ENCODE assay signal across 7 mouse cellular contexts in the genomic region with DNA sequence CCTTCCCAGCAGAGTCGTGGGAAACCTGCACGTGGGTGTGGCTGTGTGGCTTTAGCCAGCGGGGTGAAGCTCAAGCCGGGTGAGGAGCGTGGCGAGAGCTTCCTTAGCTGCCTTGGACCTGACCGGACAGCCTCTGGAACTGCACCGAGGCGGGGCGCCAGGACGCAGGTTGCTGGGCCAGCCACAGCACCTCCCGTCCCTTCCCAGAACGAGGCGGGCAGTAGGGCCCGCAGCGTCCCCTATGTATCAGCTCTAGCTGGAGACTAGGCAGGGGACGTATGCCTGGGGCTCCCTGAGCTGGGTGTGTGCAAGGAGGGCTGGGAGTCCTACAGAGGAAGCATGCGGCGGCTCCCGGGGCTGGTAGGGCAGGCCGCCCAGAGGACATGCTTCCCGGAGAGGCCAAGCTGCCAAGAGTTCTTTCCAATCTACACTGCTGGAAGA. TPM values are rescaled to one million over a fixed set of nuclear protein-coding genes. Genes with fewer than 3 reads are reported as not detected.
DNase-seq lines count a peak whose midpoint lies in the region; ATAC-seq and TF ChIP-seq lines count a peak whose summit lies in the region.

No protein-coding gene starts in this region.

- no peak for TF ChIP-seq POLR2A in cortical plate, adult 2 months (IDR thresholded peaks at IDR 0.05; ENCODE audit: extremely low read depth, insufficient read depth, low read length)

- WGBS in hindbrain, postnatal 0 days: 0% methylated on average over 22 of the region's 22 CpGs
- WGBS in liver, embryonic 13.5 days (ENCODE audit: insufficient replicate concordance): 2% methylated on average over 22 of the region's 22 CpGs
- WGBS in midbrain, postnatal 0 days: 0% methylated on average over 22 of the region's 22 CpGs

- peak; percentile 73 for ATAC-seq in hindbrain, postnatal 0 days
- peak; percentile 27; the same call in 1 of the 2 replicates for ATAC-seq in liver, embryonic 13.5 days (ENCODE audit: low read depth)
- ATAC-seq in midbrain, postnatal 0 days (ENCODE audit: low FRiP score): peak; percentile 63; the same call in 1 of the 2 replicates

- intact Hi-C loops in gastrocnemius, postnatal 36 days (cut with DNase I): loop anchor here (5.0 kb wide), 1 partner anchor 155 kb away; no protein-coding TSS in a partner anchor

- peak overlapping the region; percentile 99 for H3K4me2 ChIP-seq in hindbrain, postnatal 0 days (ENCODE audit: low read depth, low read length)
- H3K4me2 ChIP-seq in liver, embryonic 13.5 days: peak overlapping the region; percentile 68
- peak overlapping the region; percentile 95 for H3K4me2 ChIP-seq in midbrain, postnatal 0 days (ENCODE audit: low read depth, low read length, poor library complexity, severe bottlenecking)

- no peaks in the 10 kb centered on the region for H3K27me3 ChIP-seq in hindbrain, postnatal 0 days (ENCODE audit: insufficient read depth, low read length)
- peaks cover 73% of the 10 kb centered on the region for H3K27me3 ChIP-seq in liver, embryonic 13.5 days
- peaks cover 5% of the 10 kb centered on the region; the same call in 1 of the 2 replicates for H3K27me3 ChIP-seq in midbrain, postnatal 0 days (ENCODE audit: insufficient read depth, low read length)

- no peaks in the 10 kb centered on the region for H3K4me1 ChIP-seq in cortical plate, adult 2 months (ENCODE audit: control insufficient read depth, insufficient read depth, low read length)
- peaks cover 17% of the 10 kb centered on the region for H3K4me1 ChIP-seq in hindbrain, postnatal 0 days (ENCODE audit: insufficient read depth, low read length)
- H3K4me1 ChIP-seq in liver, embryonic 13.5 days (replicated peaks): peaks cover 30% of the 10 kb centered on the region
- H3K4me1 ChIP-seq in midbrain, postnatal 0 days (ENCODE audit: insufficient read depth, low read length): peaks cover 11% of the 10 kb centered on the region; the same call in 1 of the 2 replicates

- H3K27ac ChIP-seq in cortical plate, adult 2 months (ENCODE audit: insufficient read depth, low read length): no peak overlapping the region
- H3K27ac ChIP-seq in hindbrain, postnatal 0 days: peak overlapping the region; percentile 66
- H3K27ac ChIP-seq in liver, embryonic 13.5 days: no peak overlapping the region
- H3K27ac ChIP-seq in midbrain, postnatal 0 days (ENCODE audit: low read depth, low read length): peak overlapping the region; percentile 55

- TF ChIP-seq CTCF in cortical plate, adult 2 months (IDR thresholded peaks at IDR 0.05; ENCODE audit: extremely low read depth, insufficient read depth, low read length): no peak
- peak; percentile 59 for TF ChIP-seq CTCF in hindbrain, postnatal 0 days (IDR thresholded peaks at IDR 0.05; ENCODE audit: low read depth)
- TF ChIP-seq CTCF in midbrain, postnatal 0 days (IDR thresholded peaks at IDR 0.05): peak; percentile 49

- H3K9me3 ChIP-seq in hindbrain, postnatal 0 days (ENCODE audit: low read length): no peaks in the 10 kb centered on the region
- H3K9me3 ChIP-seq in liver, embryonic 13.5 days (replicated peaks): no peaks in the 10 kb centered on the region
- H3K9me3 ChIP-seq in midbrain, postnatal 0 days (ENCODE audit: low read length): no peaks in the 10 kb centered on the region

- peak overlapping the region; percentile 32 for H3K4me3 ChIP-seq in cortical plate, adult 2 months (ENCODE audit: insufficient read depth, low read length)
- H3K4me3 ChIP-seq in hindbrain, postnatal 0 days (ENCODE audit: low read length): peak overlapping the region; percentile 69
- H3K4me3 ChIP-seq in liver, embryonic 13.5 days (replicated peaks): peak overlapping the region; percentile 21; the same call in 1 of the 2 replicates
- H3K4me3 ChIP-seq in midbrain, postnatal 0 days (ENCODE audit: low read depth, low read length): peak overlapping the region; percentile 57

- DNase-seq in adrenal gland, postnatal 25 days: peak; percentile 73
- DNase-seq in gastrocnemius, postnatal 36 days: peak; percentile 53 to 63
- DNase-seq in hindbrain, postnatal 0 days (ENCODE audit: low spot score): peak; percentile 70
- DNase-seq in liver, embryonic 13.5 days: no peak
- DNase-seq in midbrain, postnatal 0 days (ENCODE audit: low spot score): peak; percentile 62
- DNase-seq in testis, postnatal 14 days (ENCODE audit: low spot score): peak; percentile 44

- H3K36me3 ChIP-seq in hindbrain, postnatal 0 days (ENCODE audit: insufficient read depth, low read length): no peaks in the 10 kb centered on the region
- peaks cover 12% of the 10 kb centered on the region for H3K36me3 ChIP-seq in liver, embryonic 13.5 days
- 0 out of 2 replicates have a peak, but pooled peaks cover 8% of the 10 kb centered on the region for H3K36me3 ChIP-seq in midbrain, postnatal 0 days (ENCODE audit: insufficient read depth, low read length)

- peak overlapping the region; percentile 64 for H3K9ac ChIP-seq in hindbrain, postnatal 0 days (replicated peaks; ENCODE audit: low read length)
- H3K9ac ChIP-seq in liver, embryonic 13.5 days: 0 out of 2 replicates have a peak overlapping the region, but pooled peaks have one; percentile 9
- H3K9ac ChIP-seq in midbrain, postnatal 0 days (replicated peaks; ENCODE audit: low read length, poor library complexity, severe bottlenecking): peak overlapping the region; percentile 60

RNA-seq across cellular contexts. Expression of gene Has3, which starts 1.9 kb away (rescaled TPM):
- total RNA-seq in adrenal gland, postnatal 25 days (2021): 0.33 and 0.55 TPM in 2 replicates
- polyA plus RNA-seq in cortical plate, adult 2 months (2012; rRNA removed): 0.92 and 0.98 TPM in 2 replicates
- under 1 TPM; 0.59 to 0.69 TPM for total RNA-seq in gastrocnemius, postnatal 36 days (2021)
- total RNA-seq in hindbrain, postnatal 0 days (2014; rRNA removed): 20.0 and 21.0 TPM in 2 replicates
- 0.63 and 1.2 TPM in 2 replicates for polyA plus RNA-seq in hindbrain, postnatal 0 days (2015; fragmentation: Nextera tagmentation; extraction: Ambion mirVana)
- polyA plus RNA-seq in liver, embryonic 13.5 days (2015; fragmentation: Nextera tagmentation; extraction: Ambion mirVana): 0.02 TPM in 1 of 2 replicates, not detected in the other
- 16.6 and 20.2 TPM in 2 replicates for total RNA-seq in midbrain, postnatal 0 days (2014; rRNA removed)
- polyA plus RNA-seq in midbrain, postnatal 0 days (2015; fragmentation: Nextera tagmentation; extraction: Ambion mirVana): 0.42 and 0.89 TPM in 2 replicates

RNA-seq across cellular contexts. Expression of gene Utp4, which starts 21.5 kb away (rescaled TPM):
- total RNA-seq in adrenal gland, postnatal 25 days (2021): 39.6 and 47.2 TPM in 2 replicates
- 30.6 and 31.1 TPM in 2 replicates for polyA plus RNA-seq in cortical plate, adult 2 months (2012; rRNA removed)
- 10 to 100 TPM; 18.0 to 21.0 TPM for total RNA-seq in gastrocnemius, postnatal 36 days (2021)
- total RNA-seq in hindbrain, postnatal 0 days (2014; rRNA removed): 21.1 and 25.5 TPM in 2 replicates
- polyA plus RNA-seq in hindbrain, postnatal 0 days (2015; fragmentation: Nextera tagmentation; extraction: Ambion mirVana): 28.7 and 29.5 TPM in 2 replicates
- polyA plus RNA-seq in liver, embryonic 13.5 days (2015; fragmentation: Nextera tagmentation; extraction: Ambion mirVana): 57.4 and 62.3 TPM in 2 replicates
- 23.5 and 23.7 TPM in 2 replicates for total RNA-seq in midbrain, postnatal 0 days (2014; rRNA removed)
- polyA plus RNA-seq in midbrain, postnatal 0 days (2015; fragmentation: Nextera tagmentation; extraction: Ambion mirVana): 27.4 and 28.0 TPM in 2 replicates

Comparison
In these comparisons a context has a peak if more than half of its experiments do, and no peak if none do; other contexts are left out.
1. H3K27ac ChIP-seq: peak in hindbrain, postnatal 0 days (single experiment) and midbrain, postnatal 0 days (single experiment); none in cortical plate, adult 2 months (single experiment) and liver, embryonic 13.5 days (single experiment).
2. H3K9ac ChIP-seq: peak in every context shown above with its lines; median percentile 64 in hindbrain, postnatal 0 days; 60 in midbrain, postnatal 0 days; 9 in liver, embryonic 13.5 days.
3. RNA of gene Has3, which starts 1.9 kb away (total RNA-seq): 16.6 to 20.2 TPM in midbrain, postnatal 0 days and 20.0 to 21.0 TPM in hindbrain, postnatal 0 days; 0.59 to 0.69 TPM in gastrocnemius, postnatal 36 days and 0.33 to 0.55 TPM in adrenal gland, postnatal 25 days; every median in the first group is over 10 times any median in the second.
4. Peak in every context shown above with its lines, with median percentiles within 50 percentile points of each other: H3K4me3 ChIP-seq, ATAC-seq and H3K4me2 ChIP-seq.